Mouse (Mus musculus) forebrain, postnatal 0 days (tissue): Measurements from ENCODE around the gene Ugt1a7c. TPM values are rescaled to one million over a fixed set of nuclear protein-coding genes. Genes with fewer than 3 reads are reported as not detected.
"Not testable (repeated sequence)": the region's sequence is repeated elsewhere in the genome, so short reads cannot be mapped to it uniquely, and the experiment has no call there.

Source experiments
- ATAC-seq: fragments of 200-750 bp; cut with Nextera tagmentation; 2 replicates; pipeline ENCODE4 v1.8.0; 2017; ENCODE audit warnings: mild to moderate bottlenecking, moderate library complexity
- DNase-seq: peaks from one replicate; pipeline ENCODE4 v3.0.0-alpha.2; 2015
- H3K27ac ChIP-seq: fragments of 300-500 bp; sonication (generic); 2 replicates; pipeline ENCODE4 v1.5.1; 2014; ENCODE audit warnings: low read depth, mild to moderate bottlenecking, antibody characterized with exemption, low read length, moderate library complexity, mixed read lengths
- H3K27me3 ChIP-seq: fragments of 300-500 bp; sonication (generic); 2 replicates; pipeline ENCODE4 v1.6.1; 2014; ENCODE audit warnings: mild to moderate bottlenecking, low read length, mixed read lengths; ENCODE audit not compliant: insufficient read depth
- H3K36me3 ChIP-seq: fragments of 300-500 bp; sonication (generic); 2 replicates; pipeline ENCODE4 v1.6.1; 2014; ENCODE audit warnings: mild to moderate bottlenecking, moderate library complexity; ENCODE audit not compliant: insufficient read depth
- H3K4me1 ChIP-seq: fragments of 300-500 bp; sonication (generic); 2 replicates; pipeline ENCODE4 v1.6.1; 2014; ENCODE audit warnings: antibody characterized with exemption; ENCODE audit not compliant: insufficient read depth
- H3K4me2 ChIP-seq: fragments of 300-500 bp; sonication (generic); 2 replicates; pipeline ENCODE4 v1.6.1; 2014; ENCODE audit warnings: low read depth, mild to moderate bottlenecking, moderate library complexity
- H3K4me3 ChIP-seq: fragments of 300-500 bp; sonication (generic); 2 replicates; pipeline ENCODE4 v1.5.1; 2014; ENCODE audit warnings: low read depth, low read length, mixed read lengths
- H3K9ac ChIP-seq: fragments of 300-500 bp; sonication (generic); 2 replicates; pipeline ENCODE4 v1.6.1; 2014; ENCODE audit warnings: mild to moderate bottlenecking
- H3K9me3 ChIP-seq: fragments of 300-500 bp; sonication (generic); 2 replicates; pipeline ENCODE4 v1.6.1; 2016; ENCODE audit warnings: low read length
- CTCF ChIP-seq: sonication (generic); IDR thresholded peaks from 2 replicates; pipeline ENCODE4 v1.5.1; 2016; ENCODE audit warnings: antibody characterized with exemption, control low read depth, low read depth
- WGBS: fragments of 180-500 bp; shearing (Covaris S2); extraction: QIAGEN DNeasy Blood & Tissue Kit; methylation state at CpG from one replicate; pipeline ENCODE4 v1.1.7; 2014; 5-methylcytosine and 5-hydroxymethylcytosine counted together
- polyA plus RNA-seq: library from polyadenylated mRNA; unstranded; fragments of >200 nt; fragmentation: Nextera tagmentation; extraction: Ambion mirVana; gene quantifications from 2 replicates; pipeline ENCODE4 v1.2.1, GENCODE M21; 2015
- total RNA-seq: library from RNA; depleted of rRNA; stranded (reverse); fragments of >200 nt; gene quantifications from 2 replicates; pipeline ENCODE4 v1.2.3, GENCODE M21; 2014

Gene Ugt1a7c
- total and polyA plus RNA-seq, 2 experiments from 2014 or later, result 1.7 to 1.9 TPM

- no peaks in the 10 kb centered on the region for H3K9me3 ChIP-seq
- 82% methylated on average over 1 of the region's 1 CpGs for WGBS
- TF ChIP-seq CTCF, result no peak
These were observed 10.0 kb downstream of the Ugt1a7c start for GRCm38 (mm10) chr1:88104667-88105430.

GRCm38 (mm10) chr1:88105656-88106055, 10.8 kb downstream of the Ugt1a7c start:
- Histone ChIP-seq H3K9ac (no peak overlapping the region), H3K4me3 (no peak overlapping the region), H3K4me1 (no peaks in the 10 kb centered on the region), H3K4me2 (no peak overlapping the region), H3K36me3 (no peaks in the 10 kb centered on the region), H3K27ac (no peak overlapping the region), H3K27me3 (no peaks in the 10 kb centered on the region), H3K9me3 (no peaks in the 10 kb centered on the region)
- ATAC-seq, result no peak
- no peak for DNase-seq
- WGBS, result 65% methylated on average over 2 of the region's 2 CpGs
- no peak for TF ChIP-seq CTCF

More at GRCm38 (mm10) chr1:88104667-88105430, 10.0 kb downstream of the Ugt1a7c start:
- DNase-seq (no peak), ATAC-seq (no peak)
- H3K27me3 ChIP-seq, result no peaks in the 10 kb centered on the region
- no peak overlapping the region for H3K9ac ChIP-seq
- H3K4me1 ChIP-seq, result no peaks in the 10 kb centered on the region
- no peaks in the 10 kb centered on the region for H3K36me3 ChIP-seq
- H3K4me2 ChIP-seq, result no peak overlapping the region
- H3K27ac ChIP-seq, result no peak overlapping the region
- no peak overlapping the region for H3K4me3 ChIP-seq

DNA sequence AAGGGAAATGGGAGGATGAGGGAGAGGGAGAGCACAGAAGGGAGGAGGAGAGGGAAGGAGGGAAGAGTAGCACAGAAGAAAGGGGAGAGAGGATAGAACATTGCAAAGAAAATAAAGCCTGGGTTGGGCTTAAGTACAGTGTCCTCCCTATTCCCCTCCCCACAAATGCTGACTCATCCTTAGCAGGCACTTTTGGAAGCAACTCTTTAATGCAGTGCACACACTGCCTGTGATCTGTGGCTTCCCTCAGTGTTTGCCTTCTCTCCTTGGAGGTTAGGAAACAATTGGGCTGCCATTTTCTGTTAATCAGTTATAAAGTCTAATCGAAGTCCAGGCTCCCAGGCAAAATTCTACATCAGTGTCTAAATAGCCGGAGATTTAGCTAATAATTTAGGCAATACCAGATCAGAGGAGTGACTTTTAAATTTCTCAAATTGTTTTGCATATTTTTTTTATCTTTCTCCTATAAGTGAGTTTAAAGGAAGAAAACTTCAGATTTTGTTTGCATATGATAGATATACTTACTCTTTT, 14.2 kb downstream of the Ugt1a7c start:
- H3K9ac ChIP-seq, H3K9me3 ChIP-seq, H3K36me3 ChIP-seq, ATAC-seq, H3K4me3 ChIP-seq, H3K27me3 ChIP-seq, H3K27ac ChIP-seq, DNase-seq, H3K4me2 ChIP-seq, H3K4me1 ChIP-seq: not testable (repeated sequence)
- WGBS, result 79% methylated on average over 2 of the region's 2 CpGs

- not testable (repeated sequence) for H3K9me3 ChIP-seq, ATAC-seq, H3K4me1 ChIP-seq, H3K4me3 ChIP-seq, H3K9ac ChIP-seq, H3K4me2 ChIP-seq, H3K27ac ChIP-seq, DNase-seq, H3K27me3 ChIP-seq, H3K36me3 ChIP-seq
- WGBS, result 88% methylated on average over 2 of the region's 2 CpGs
These were observed 14.7 kb downstream of the Ugt1a7c start for GRCm38 (mm10) chr1:88109604-88110003.

- H3K9me3 ChIP-seq, H3K4me3 ChIP-seq, H3K4me2 ChIP-seq, DNase-seq, H3K36me3 ChIP-seq, H3K9ac ChIP-seq, H3K4me1 ChIP-seq, H3K27me3 ChIP-seq, ATAC-seq, H3K27ac ChIP-seq: not testable (repeated sequence)
- 97% methylated on average over 6 of the region's 6 CpGs for WGBS
These were observed 17.9 kb downstream of the Ugt1a7c start for GRCm38 (mm10) chr1:88112769-88113168.

DNA sequence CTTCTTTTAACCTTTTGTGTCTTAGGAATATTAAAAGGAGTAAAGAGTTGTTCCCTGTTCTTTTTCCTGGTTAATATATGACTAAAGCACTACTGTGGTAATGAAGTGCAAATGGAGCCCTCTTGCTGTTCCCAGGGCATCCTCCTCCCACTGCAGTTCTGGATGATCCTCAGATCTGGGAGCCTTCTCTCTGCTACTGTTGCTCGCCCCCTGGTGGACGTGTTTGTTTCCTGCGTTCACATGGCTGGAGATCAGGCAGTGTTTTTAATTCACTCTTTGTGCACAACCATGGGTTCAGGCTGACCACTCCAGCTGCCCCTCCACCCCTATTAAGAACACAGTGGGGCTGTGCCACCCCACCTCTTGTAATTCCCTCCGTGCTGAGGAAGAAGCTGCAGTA, 25.7 kb downstream of the Ugt1a7c start:
- 20% methylated on average over 4 of the region's 4 CpGs for WGBS
- not testable (repeated sequence) for H3K9me3 ChIP-seq, H3K4me3 ChIP-seq, ATAC-seq, H3K9ac ChIP-seq, H3K27me3 ChIP-seq, H3K4me1 ChIP-seq, H3K27ac ChIP-seq, H3K4me2 ChIP-seq, DNase-seq, H3K36me3 ChIP-seq
- peak; percentile 14; the same call in 1 of the 2 replicates for TF ChIP-seq CTCF

- not testable (repeated sequence) for H3K9me3 ChIP-seq, H3K4me2 ChIP-seq, ATAC-seq, DNase-seq, H3K36me3 ChIP-seq, H3K27ac ChIP-seq, H3K9ac ChIP-seq, H3K27me3 ChIP-seq, H3K4me3 ChIP-seq, H3K4me1 ChIP-seq
- WGBS, result no CpG with 5 or more reads among the region's 1 CpGs
- TF ChIP-seq CTCF, result peak; percentile 23; the same call in 1 of the 2 replicates
These were observed 26.7 kb downstream of the Ugt1a7c start for GRCm38 (mm10) chr1:88121521-88121920.
